Mouse (Mus musculus) heart, embryonic 16.5 days (tissue): ENCODE measurements around the gene Magi2. TPM values are rescaled to one million over a fixed set of nuclear protein-coding genes. Genes with fewer than 3 reads are reported as not detected.

ENCODE experiments used
- ATAC-seq: fragments of 200-750 bp; cut with Nextera tagmentation; replicated peaks from 2 replicates; pipeline ENCODE4 v1.8.0; 2017; ENCODE audit warnings: moderate number of reproducible peaks; ENCODE audit not compliant: insufficient read depth, low FRiP score; ENCODE audit errors: extremely low read depth
- H3K27ac ChIP-seq: fragments of 300-500 bp; sonication (generic); 2 replicates; pipeline ENCODE4 v1.5.1; 2014; ENCODE audit warnings: mild to moderate bottlenecking, low read length, control low read depth, moderate library complexity
- H3K27me3 ChIP-seq: fragments of 300-500 bp; sonication (generic); 2 replicates; pipeline ENCODE4 v1.6.1; 2014; ENCODE audit warnings: low read length, mixed read lengths; ENCODE audit not compliant: control insufficient read depth, insufficient read depth
- H3K36me3 ChIP-seq: fragments of 300-500 bp; sonication (generic); 2 replicates; pipeline ENCODE4 v1.6.1; 2014; ENCODE audit not compliant: control insufficient read depth, insufficient read depth
- H3K4me1 ChIP-seq: fragments of 300-500 bp; sonication (generic); 2 replicates; pipeline ENCODE4 v1.6.1; 2014; ENCODE audit warnings: low read length, mixed read lengths; ENCODE audit not compliant: control insufficient read depth, insufficient read depth
- H3K4me2 ChIP-seq: fragments of 300-500 bp; sonication (generic); 2 replicates; pipeline ENCODE4 v1.6.1; 2014; ENCODE audit warnings: low read depth, mild to moderate bottlenecking, control low read depth, low read length
- H3K4me3 ChIP-seq: fragments of 300-500 bp; sonication (generic); 2 replicates; pipeline ENCODE4 v1.5.1; 2014; ENCODE audit warnings: mild to moderate bottlenecking, control low read depth, low read length
- H3K9ac ChIP-seq: fragments of 300-500 bp; sonication (generic); 2 replicates; pipeline ENCODE4 v1.6.1; 2014; ENCODE audit warnings: low read length, control low read depth
- H3K9me3 ChIP-seq: fragments of 300-500 bp; sonication (generic); replicated peaks from 2 replicates; pipeline ENCODE4 v1.6.1; 2016; ENCODE audit warnings: low read length; ENCODE audit not compliant: control insufficient read depth
- WGBS: fragments of 180-500 bp; shearing (Covaris S2); extraction: QIAGEN DNeasy Blood & Tissue Kit; methylation state at CpG from one replicate; pipeline ENCODE4 v1.1.7; 2014; 5-methylcytosine and 5-hydroxymethylcytosine counted together
- polyA plus RNA-seq: library from polyadenylated mRNA; unstranded; fragments of >200 nt; fragmentation: Nextera tagmentation; extraction: Ambion mirVana; gene quantifications from 2 replicates; pipeline ENCODE4 v1.2.1, GENCODE M21; 2015

Gene Magi2
- polyA plus RNA-seq, 1 experiment from 2014 or later, result 3.3 TPM

- Histone ChIP-seq H3K4me1 (no peaks in the 10 kb centered on the region), H3K4me3 (no peak overlapping the region), H3K4me2 (no peak overlapping the region), H3K27me3 (no peaks in the 10 kb centered on the region), H3K9me3 (no peaks in the 10 kb centered on the region), H3K9ac (no peak overlapping the region), H3K36me3 (no peaks in the 10 kb centered on the region), H3K27ac (no peak overlapping the region)
- WGBS, result 59% methylated on average over 2 of the region's 2 CpGs
- no peak for ATAC-seq
Measured at GRCm38 (mm10) chr5:20140235-20140634, 913.4 kb downstream of the Magi2 start.

- no peaks in the 10 kb centered on the region for H3K27me3 ChIP-seq
- H3K9ac ChIP-seq, result no peak overlapping the region
- 62% methylated on average over 10 of the region's 10 CpGs for WGBS
- no peak for ATAC-seq
- no peak overlapping the region for H3K4me2 ChIP-seq
- no peaks in the 10 kb centered on the region for H3K36me3 ChIP-seq
- H3K4me3 ChIP-seq, result no peak overlapping the region
- no peaks in the 10 kb centered on the region for H3K9me3 ChIP-seq
- H3K27ac ChIP-seq, result no peak overlapping the region
- H3K4me1 ChIP-seq, result no peaks in the 10 kb centered on the region
Measured at GRCm38 (mm10) chr5:20140662-20141444, 914.0 kb downstream of the Magi2 start.

DNA sequence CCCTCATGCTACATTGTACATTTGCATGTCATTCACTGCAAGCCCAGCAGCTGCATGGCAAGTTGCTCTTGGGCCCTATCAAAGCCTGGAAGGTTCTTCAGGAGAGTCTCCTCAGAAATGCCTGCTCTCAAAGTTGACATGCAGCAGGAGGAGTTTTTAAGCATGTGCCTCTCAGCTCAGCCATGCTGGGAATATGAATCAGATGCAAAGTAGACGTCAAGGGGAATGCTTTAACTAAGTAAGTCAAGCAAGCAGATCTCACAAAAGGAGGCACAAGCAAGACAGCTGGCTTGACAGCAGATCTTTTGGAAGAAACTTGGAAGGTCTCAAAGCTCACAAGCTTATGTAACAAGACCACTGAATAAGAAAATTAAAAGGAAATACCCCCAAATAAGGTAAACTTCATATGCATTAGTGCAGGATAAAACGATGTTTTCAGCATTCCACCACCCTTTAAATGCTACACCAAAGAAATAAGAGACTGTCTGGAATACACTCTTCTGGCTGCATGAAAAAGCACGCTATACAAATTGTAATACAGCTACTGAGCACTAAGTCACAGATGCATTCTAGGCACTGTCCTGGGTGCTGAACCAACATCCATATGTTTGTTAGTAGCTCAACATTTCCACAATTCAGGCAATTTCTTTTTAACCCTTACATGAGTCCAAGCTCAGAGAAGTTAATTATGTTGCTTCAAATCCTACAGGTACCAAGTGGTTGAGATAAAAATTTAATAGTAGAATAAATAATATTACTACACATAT lies 926.7 kb downstream of the Magi2 start:
- Histone ChIP-seq H3K27me3 (no peaks in the 10 kb centered on the region), H3K4me2 (no peak overlapping the region), H3K9ac (no peak overlapping the region), H3K27ac (no peak overlapping the region), H3K36me3 (no peaks in the 10 kb centered on the region), H3K4me1 (no peaks in the 10 kb centered on the region), H3K4me3 (no peak overlapping the region), H3K9me3 (no peaks in the 10 kb centered on the region)
- 42% methylated on average over 3 of the region's 3 CpGs for WGBS
- no peak for ATAC-seq

DNA sequence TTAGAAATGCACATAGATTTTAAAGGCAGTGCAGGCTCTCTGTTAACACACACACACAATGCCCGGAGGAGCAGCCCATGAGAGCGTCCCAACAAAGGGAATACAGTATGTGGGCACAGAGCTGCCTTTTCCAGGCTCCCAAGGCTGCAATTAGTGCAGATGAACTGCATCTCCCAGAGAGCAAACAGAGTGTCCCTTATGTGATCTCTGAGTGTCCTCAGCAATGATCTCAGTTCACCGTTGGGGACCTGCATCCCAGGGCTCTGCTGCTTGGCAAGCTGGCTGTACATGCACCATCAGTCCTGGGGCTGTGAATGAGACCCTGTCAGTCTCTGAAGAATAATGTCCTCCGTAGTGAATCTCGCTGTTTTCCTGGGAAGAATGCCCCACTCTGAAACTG lies 969.9 kb downstream of the Magi2 start:
- Histone ChIP-seq H3K27me3 (no peaks in the 10 kb centered on the region), H3K9ac (no peak overlapping the region), H3K4me3 (no peak overlapping the region), H3K4me2 (no peak overlapping the region), H3K4me1 (no peaks in the 10 kb centered on the region), H3K36me3 (no peaks in the 10 kb centered on the region), H3K9me3 (no peaks in the 10 kb centered on the region), H3K27ac (no peak overlapping the region)
- ATAC-seq, result no peak
- 59% methylated on average over 5 of the region's 5 CpGs for WGBS

DNA sequence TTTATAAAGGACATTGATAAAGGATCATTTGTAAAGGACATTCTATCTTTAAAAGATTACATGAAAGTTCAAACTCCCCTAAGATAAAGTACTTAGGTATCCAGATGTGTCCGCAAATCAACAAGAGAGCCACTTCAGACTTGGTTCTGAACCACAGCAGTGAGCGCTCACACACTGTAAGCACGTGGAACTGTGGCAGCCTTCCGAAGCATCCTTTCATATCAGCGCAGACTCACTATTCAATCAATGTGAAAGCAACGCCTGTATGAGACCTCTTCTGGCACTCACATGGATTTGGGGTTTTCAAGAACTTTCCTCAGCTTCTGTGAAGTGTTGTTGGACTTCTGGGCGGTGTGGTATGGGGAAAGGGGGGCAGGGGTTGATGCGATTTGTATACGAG lies 970.6 kb downstream of the Magi2 start:
- Histone ChIP-seq H3K27ac (no peak overlapping the region), H3K9me3 (no peaks in the 10 kb centered on the region), H3K4me3 (no peak overlapping the region), H3K36me3 (no peaks in the 10 kb centered on the region), H3K4me2 (no peak overlapping the region), H3K27me3 (no peaks in the 10 kb centered on the region), H3K9ac (no peak overlapping the region), H3K4me1 (no peaks in the 10 kb centered on the region)
- WGBS, result 61% methylated on average over 9 of the region's 9 CpGs
- no peak for ATAC-seq

DNA sequence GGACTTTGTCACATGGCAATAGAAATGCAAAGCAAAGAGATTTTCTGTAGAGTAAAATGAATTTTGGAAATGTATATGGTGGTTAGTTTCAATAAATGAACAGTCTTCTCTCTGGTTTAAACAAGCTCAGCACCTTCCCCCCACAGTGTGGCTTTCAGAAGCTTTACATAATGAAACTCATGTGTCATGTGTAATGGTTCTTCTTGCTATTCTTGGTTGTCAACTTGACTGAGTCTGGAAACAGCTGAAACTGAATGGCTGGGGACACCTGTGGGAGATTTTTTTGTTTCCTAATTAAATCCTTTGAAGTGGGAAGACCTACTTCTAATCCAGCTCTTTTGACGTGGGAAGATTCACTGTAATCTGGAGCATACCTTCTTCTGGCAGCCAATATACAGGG lies 974.5 kb downstream of the Magi2 start:
- no peak for ATAC-seq
- 56% methylated on average over 1 of the region's 1 CpGs for WGBS
- no peaks in the 10 kb centered on the region for H3K27me3 ChIP-seq
- H3K4me2 ChIP-seq, result no peak overlapping the region
- no peaks in the 10 kb centered on the region for H3K4me1 ChIP-seq
- no peak overlapping the region for H3K9ac ChIP-seq
- no peaks in the 10 kb centered on the region for H3K9me3 ChIP-seq
- no peaks in the 10 kb centered on the region for H3K36me3 ChIP-seq
- H3K4me3 ChIP-seq, result no peak overlapping the region
- no peak overlapping the region for H3K27ac ChIP-seq

DNA sequence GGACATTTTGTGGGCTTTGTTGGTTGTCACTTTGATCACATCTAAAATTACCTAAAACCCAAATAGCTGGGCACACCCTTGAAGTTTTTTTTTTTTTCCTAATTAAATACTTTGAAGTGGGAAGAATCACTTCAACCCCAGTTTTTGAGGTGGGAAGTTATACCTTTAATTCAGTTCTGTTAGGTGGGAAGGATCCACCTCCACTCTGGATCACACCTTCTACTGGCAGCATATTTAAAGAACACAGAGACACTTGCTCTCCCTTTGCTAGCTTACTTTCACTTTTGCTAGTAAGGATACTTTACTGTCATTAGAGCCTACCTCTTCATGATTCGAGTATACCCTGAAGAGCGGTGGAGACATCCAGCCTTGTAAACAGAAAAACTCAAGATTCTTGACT lies 981.3 kb downstream of the Magi2 start:
- H3K9me3 ChIP-seq, result no peaks in the 10 kb centered on the region
- WGBS, result 91% methylated on average over 2 of the region's 2 CpGs
- H3K36me3 ChIP-seq, result no peaks in the 10 kb centered on the region
- H3K9ac ChIP-seq, result no peak overlapping the region
- H3K4me1 ChIP-seq, result no peaks in the 10 kb centered on the region
- H3K27me3 ChIP-seq, result no peaks in the 10 kb centered on the region
- H3K27ac ChIP-seq, result no peak overlapping the region
- H3K4me2 ChIP-seq, result no peak overlapping the region
- no peak overlapping the region for H3K4me3 ChIP-seq
- ATAC-seq, result no peak

- H3K9ac ChIP-seq, result no peak overlapping the region
- WGBS, result 31% methylated on average over 2 of the region's 2 CpGs
- no peak overlapping the region for H3K4me3 ChIP-seq
- no peaks in the 10 kb centered on the region for H3K9me3 ChIP-seq
- no peak for ATAC-seq
- no peaks in the 10 kb centered on the region for H3K4me1 ChIP-seq
- H3K27me3 ChIP-seq, result no peaks in the 10 kb centered on the region
- H3K27ac ChIP-seq, result no peak overlapping the region
- H3K4me2 ChIP-seq, result no peak overlapping the region
- no peaks in the 10 kb centered on the region for H3K36me3 ChIP-seq
Measured at GRCm38 (mm10) chr5:20213299-20213698, 986.5 kb downstream of the Magi2 start.

DNA sequence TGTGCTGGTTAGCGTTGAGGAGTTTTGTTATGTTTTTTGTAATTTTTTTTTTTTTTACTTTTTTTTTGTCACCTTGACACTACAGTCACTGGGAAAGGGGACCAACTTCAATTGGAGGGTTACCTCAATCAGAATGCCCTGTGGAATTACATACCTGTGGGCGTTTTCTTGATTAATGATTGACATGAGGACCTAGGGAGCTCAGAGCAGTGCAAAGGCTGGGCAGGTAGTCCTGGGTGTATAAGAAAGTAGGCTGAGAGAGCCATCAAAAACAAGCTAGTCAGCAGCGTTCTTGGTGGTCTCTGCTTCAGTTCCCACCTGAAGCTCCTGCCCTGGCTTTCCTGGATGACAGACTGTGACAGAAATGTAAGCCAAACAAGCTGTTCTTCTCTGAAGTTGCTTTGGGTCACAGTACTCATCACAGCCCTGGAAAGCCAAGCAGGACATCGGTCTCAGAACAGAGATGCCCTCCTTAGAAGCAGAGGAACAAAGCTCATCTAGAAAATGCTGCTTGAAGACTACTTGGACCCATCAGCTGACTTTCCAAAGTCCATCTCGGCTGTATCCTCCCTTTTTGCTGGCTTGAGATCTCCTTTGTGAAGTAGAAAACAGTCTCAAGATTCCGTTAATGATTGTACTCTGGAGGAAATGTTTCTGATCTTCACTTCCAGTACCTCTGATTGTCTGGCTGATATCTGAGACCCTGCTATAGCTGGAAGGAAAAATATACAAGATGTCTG lies 999.8 kb downstream of the Magi2 start:
- Histone ChIP-seq H3K4me2 (no peak overlapping the region), H3K27me3 (no peaks in the 10 kb centered on the region), H3K9ac (no peak overlapping the region), H3K9me3 (no peaks in the 10 kb centered on the region), H3K4me1 (no peaks in the 10 kb centered on the region), H3K36me3 (no peaks in the 10 kb centered on the region), H3K27ac (no peak overlapping the region), H3K4me3 (no peak overlapping the region)
- no peak for ATAC-seq
- 70% methylated on average over 6 of the region's 6 CpGs for WGBS
